Mouse (Mus musculus) v-Abl transformed pro-B cells (cell line): ENCODE results near the gene Mtg1.

ENCODE experiments used
- in situ Hi-C, 2 experiments: fragments of 400-800 bp; cut with MboI; formaldehyde crosslinking; loops; one replicate each; pipeline ENCODE4 v1.15.1; 2025; ENCODE audit not compliant: unreplicated experiment in 2 of 2

The Mtg1 gene

DNA sequence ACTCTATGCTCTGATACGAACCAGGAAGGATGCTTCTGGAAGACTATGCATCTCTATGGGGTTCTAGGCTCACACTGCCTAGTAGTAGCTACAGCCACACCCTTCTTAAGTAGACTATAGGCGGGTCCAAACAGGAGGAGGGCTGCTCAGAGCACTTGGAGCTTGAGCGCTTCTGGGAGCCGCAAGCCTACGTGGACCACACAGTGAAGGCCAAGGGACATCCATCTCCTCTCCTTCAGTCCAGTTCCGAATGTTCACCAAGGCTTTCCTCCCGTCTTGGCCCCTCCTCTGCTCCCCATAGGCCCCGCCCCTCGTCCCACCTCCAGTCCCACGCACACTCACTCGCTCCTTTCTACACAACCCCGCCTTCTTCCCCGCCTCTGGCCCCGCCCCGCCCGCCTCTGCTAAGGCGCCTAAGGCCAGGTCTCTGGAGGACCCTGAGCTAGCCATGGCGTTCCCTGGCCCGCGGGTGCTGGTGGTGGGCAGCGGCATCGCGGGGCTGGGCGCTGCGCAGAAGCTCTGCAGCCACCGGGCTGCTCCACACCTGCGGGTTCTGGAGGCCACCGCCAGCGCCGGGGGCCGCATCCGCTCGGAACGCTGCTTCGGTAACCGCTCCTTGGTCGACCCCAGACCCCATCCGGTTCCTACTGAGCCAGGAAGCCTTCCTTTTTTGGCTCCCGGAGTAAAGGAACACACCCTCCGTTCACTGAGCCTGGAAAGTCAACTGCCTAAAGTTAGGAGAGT lies 11.9 kb upstream of the Mtg1 start:
- in situ Hi-C loops = loop anchor here in 1 of 2 experiments (25.0 kb wide), 2 partner anchors 738 to 1937 kb away; partner anchors contain the start of genes Inpp5a and Mob2

DNA sequence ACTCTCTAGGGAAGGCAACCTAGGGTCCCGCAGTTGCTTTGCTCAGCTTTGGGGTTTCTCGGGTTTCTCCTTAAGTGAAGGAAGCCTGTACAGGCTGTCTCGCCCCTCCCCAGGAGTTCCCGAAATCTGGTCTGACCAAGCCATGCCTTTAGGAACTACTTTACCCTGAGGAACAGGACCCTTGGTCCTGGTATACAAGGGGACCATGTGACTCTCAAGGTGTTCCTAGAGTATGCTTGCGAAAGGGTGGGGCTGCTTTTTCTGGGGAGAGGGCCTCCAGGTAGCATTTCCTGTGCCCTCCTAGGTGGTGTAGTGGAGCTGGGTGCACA lies 11.4 kb upstream of the Mtg1 start:
- in situ Hi-C loops = loop anchor here in 1 of 2 experiments (25.0 kb wide), 2 partner anchors 739 to 1936 kb away; partner anchors contain the start of genes Inpp5a and Mob2

DNA sequence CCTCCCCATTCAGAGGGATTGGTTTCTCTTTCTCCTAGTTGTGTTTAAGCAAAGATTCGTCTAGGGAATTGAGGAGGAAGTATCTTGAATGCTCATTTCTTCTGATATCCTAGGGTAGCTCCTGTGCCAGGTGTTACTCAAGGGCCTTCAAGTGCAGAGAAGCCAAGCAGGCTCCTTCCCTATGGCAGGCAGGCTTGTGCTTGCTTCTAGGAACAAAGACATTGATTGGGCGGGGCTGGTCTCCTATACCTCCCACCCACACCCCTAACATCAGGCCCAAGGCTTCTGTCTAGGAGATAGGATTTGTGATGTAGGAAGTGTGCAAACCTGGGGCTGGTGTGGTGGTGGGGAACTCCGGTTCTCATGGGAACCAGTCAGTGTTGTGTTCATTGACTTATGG lies 10.4 kb upstream of the Mtg1 start:
- in situ Hi-C loops = loop anchor here in 1 of 2 experiments (25.0 kb wide), 2 partner anchors 740 to 1935 kb away; partner anchors contain the start of genes Inpp5a and Mob2

DNA sequence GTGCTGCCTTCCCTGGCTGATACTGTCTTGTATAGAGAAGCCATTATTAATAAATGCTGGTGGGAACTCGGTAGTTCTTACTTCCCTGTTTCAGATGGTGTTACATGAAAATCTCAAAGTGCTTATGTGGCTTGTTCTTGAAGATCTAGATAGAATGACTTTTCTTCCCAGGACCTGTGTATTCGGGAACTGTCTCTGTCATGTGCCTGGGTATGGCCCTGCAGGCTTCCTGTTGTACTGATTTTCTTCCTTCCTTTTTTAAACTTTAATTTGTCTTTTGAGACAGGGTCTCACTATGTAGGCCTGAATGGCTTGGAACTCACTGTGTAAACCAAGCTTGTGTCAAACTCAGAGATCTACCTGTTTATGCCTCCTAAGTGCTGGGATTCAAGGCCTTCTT lies 9.5 kb upstream of the Mtg1 start:
- in situ Hi-C loops = loop anchor here in 1 of 2 experiments (25.0 kb wide), 2 partner anchors 741 to 1934 kb away; partner anchors contain the start of genes Inpp5a and Mob2

DNA sequence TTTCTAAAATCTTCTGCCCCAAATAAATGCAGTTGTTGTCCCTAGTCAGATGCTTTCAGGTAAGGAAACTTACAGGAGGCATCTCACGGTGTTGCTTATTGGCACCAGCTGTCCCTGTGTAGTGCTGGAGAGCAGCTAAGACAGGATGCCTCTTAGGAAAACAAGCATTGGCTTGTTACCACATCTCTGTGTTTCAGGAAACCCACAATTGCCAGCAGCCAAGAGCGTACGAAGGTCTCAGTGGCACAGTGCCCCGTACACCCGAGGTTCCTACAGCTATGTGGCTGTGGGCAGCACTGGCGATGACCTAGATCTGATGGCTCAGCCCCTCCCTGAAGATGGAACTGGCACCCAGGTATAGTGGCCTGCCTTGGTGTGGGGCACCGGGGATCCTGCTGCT lies 5.2 kb upstream of the Mtg1 start:
- in situ Hi-C loops = loop anchor here in 1 of 2 experiments (25.0 kb wide), 2 partner anchors 745 to 1930 kb away; partner anchors contain the start of genes Inpp5a and Mob2

DNA sequence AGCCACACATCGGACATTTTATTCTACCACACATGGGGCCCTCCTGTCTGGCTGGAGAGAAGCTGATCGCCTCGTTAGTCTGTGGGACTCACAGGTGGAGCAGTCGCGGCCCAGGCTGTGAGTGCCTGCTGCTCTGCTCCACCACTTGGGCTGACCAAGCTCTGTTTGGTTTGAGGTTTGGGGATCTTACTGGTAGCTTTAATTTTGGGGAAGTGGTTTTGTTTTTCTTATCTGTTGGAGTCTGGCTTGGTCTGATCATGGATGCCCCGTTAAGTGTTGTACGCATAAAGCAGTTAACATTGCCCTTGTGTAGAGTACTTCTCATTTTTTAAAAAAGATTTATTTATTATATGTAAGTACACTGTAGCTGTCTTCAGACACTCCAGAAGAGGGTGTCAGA lies 3.3 kb upstream of the Mtg1 start:
- in situ Hi-C loops = loop anchor here in 1 of 2 experiments (25.0 kb wide), 2 partner anchors 747 to 1928 kb away; partner anchors contain the start of genes Inpp5a and Mob2

DNA sequence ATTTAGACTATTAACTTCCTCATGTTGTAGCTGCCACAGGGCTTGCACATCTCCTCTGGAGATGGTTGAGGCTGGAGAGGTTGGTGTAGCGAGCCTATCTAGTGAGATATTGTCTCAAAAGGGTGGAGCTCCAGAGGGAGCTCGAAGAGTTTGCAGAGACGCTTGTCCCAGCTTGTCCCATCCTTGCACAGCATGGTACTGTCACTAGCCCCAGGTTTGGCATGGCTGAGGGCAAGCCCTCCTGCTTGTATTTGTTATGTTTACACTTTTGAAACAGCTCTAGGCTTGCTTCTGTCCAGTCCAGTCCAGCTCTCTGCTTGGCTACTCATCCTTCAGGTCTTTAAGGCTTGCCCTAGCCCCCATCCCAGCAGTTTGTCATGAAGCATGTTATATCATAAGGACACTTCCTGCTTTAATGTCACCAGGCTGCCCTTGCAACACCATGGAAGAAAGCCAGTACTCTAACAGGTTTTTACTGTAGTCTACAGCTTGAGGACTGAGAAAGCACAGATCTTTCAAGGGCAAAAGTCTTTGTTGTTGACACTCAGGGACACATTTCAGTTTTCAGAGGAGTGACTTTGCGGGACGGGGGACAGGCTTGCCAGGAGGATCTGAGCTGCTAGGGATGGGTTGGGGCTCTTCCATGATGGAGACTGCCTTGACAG lies 2.1 kb upstream of the Mtg1 start:
- in situ Hi-C loops = loop anchor here in 1 of 2 experiments (25.0 kb wide), 2 partner anchors 748 to 1927 kb away; partner anchors contain the start of genes Inpp5a and Mob2

DNA sequence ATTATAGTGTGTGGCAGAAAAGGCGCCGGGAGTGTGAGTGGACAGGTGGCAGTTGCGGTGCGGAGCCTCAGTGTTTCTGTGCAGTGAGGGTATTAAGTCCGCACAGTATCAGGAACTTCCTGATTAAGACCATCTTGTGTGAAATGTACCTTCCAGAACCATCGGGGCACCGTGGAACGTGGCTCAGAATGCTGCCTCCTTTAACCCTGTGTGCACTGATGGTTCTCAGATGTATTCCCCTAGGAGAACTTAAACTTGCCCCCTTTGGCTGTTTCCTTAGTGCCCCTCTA lies 602 bp downstream of the Mtg1 start:
- in situ Hi-C loops = loop anchor here in 1 of 2 experiments (25.0 kb wide), 2 partner anchors 751 to 1924 kb away; partner anchors contain the start of genes Inpp5a and Mob2

DNA sequence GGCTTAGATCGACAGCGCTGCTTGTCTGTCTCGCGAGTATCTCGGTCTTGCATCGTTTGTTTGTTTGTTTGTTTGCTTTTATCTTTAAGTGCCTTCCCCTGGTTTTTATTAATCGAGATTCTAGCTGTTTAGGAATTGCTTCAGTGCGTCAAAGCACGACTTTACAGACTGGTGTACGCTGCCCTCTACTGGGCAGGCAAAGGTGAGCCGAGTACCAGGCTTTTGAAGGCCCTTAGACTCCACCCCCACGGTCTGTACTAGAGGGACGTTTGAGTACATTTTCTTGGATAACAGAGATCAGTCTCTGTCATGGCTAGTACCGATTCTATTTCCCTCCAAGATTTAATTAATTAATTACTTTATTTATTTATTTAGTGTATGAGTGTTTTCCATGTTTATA lies 4.0 kb downstream of the Mtg1 start:
- in situ Hi-C loops = loop anchor here (5.0 to 25.0 kb wide), 4 partner anchors 59 to 1921 kb away; partner anchors contain the start of genes Caly (in 2 of the 2), Inpp5a (in 1 of the 2) and Mob2 (in 1 of the 2)

DNA sequence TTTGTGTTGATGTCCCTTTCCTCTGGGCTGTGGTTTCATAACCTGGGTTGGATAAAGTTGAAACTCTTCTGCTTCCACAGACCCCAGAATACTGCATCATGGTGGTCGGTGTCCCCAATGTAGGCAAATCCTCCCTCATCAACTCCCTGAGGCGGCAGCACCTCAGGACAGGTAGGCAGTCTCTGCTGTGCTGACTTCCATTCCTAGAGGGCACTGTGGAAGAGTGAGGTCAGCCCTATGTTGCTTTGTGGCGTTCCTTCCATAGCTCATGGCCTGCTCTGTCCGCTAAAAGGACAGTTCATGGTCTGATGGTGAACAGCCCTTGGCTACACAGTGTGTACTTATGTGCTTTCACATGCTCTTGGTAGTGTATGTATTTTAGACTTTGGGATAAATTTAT lies 7.2 kb downstream of the Mtg1 start:
- in situ Hi-C loops = loop anchor here (5.0 to 25.0 kb wide), 4 partner anchors 62 to 1918 kb away; partner anchors contain the start of genes Caly (in 2 of the 2), Inpp5a (in 1 of the 2) and Mob2 (in 1 of the 2)

DNA sequence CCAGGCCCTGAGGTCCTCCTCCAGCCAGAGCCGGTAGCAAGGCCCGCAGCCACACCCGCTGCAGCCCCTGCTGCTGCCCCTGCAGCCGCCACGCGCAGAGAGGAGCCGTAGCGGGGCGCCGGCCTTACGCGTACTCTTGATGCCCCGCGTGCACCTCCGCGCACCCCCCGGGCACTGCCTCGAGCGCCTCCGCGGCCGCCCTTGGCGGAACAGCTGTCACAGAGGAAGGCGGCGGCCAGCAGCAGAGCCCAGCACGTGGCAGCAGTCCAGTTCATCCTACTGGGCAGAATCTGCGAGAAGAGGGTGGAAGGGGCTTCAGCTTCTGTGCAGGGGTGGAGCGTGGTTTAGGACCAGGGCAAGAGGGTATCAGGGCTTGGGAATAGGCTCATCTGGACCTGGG lies 16.0 kb downstream of the Mtg1 start:
- in situ Hi-C loops = loop anchor here (10.0 to 25.0 kb wide), 2 partner anchors 179 to 634 kb away; partner anchors contain the start of genes 6430531B16Rik (in 1 of the 2) and Syce1 (in 1 of the 2)

DNA sequence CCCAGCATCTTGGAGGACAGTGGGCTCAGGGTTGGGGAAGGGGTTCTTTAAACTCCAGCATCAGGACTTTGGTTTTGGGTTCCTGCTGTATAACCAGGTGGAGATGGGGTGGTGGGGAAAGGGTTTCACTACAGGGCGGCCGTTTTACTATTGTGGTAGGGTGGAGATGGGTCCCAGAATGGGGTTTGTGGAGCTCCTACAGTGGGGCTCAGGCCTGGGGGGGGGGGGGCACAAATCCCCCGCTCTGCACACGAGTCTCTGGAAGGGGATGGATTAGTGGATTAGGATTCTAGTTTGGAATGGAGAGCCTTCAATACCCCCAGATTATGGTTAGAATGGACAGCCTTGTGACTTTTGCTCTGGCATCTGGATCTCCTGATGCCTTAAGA lies 16.5 kb downstream of the Mtg1 start:
- in situ Hi-C loops = loop anchor here (10.0 to 25.0 kb wide), 2 partner anchors 179 to 633 kb away; partner anchors contain the start of genes 6430531B16Rik (in 1 of the 2) and Syce1 (in 1 of the 2)

DNA sequence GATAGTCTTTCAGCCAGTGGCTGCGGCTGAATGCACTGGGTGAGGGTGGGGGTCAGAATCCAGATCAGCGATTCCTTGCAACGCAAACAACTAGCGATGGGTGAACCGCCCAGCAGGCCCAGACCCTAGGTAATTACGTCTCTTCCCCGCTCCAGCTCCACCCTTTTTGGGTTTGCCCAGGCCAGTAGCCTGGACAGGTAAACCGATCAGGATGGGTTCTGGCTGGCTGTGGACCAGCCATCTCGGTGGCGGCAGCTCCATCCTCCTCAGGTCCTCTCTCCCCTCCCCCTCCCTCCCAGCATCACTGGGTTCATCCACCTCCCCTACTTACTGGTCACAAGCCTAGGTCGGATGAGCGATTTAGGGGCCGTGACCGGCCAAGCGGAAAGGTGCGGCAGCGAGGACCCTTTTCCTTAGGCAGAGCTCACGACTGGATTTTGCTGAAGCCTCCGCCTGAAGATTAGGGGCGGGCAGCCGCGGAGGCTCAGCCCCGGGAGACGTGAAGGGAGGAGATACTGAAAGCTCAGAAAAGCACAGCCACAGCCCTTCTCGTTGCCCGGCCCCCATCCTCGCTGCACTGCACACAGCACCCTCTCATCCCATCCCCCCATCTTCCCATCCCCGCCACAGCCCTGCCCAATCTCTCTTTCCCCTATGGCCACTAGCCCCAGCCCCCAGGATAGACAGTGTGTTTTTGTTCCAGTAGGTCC lies 17.0 kb downstream of the Mtg1 start, which contains the start of gene Sprn:
TSS of gene Sprn (minus strand) at position 660 of the 710 bp plus-strand sequence.
- in situ Hi-C loops = loop anchor here (10.0 to 25.0 kb wide), 2 partner anchors 180 to 633 kb away; partner anchors contain the start of genes 6430531B16Rik (in 1 of the 2) and Syce1 (in 1 of the 2)

DNA sequence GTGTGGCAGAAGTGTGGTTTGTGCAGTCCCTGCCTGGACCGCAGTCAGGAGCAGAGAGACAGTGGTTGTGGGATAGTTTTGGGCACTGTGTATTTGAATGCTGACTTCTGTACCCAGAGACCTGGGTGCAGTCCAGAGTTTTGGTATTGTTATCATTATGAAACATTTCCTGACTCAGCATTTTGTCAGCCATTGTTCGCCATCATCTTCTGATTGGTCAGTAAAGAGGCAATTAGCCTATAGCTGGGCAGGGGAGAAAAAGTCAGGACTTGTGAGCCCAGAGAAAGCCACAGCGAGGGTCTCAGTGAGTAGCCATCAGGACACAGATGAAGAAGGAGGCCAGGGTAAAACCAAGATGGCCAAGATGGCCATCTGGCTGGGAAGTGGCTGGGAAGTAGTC lies 23.0 kb downstream of the Mtg1 start:
- in situ Hi-C loops = loop anchor here in 1 of 2 experiments (25.0 kb wide), 1 partner anchor 627 kb away; the partner anchor contains the start of gene Syce1

DNA sequence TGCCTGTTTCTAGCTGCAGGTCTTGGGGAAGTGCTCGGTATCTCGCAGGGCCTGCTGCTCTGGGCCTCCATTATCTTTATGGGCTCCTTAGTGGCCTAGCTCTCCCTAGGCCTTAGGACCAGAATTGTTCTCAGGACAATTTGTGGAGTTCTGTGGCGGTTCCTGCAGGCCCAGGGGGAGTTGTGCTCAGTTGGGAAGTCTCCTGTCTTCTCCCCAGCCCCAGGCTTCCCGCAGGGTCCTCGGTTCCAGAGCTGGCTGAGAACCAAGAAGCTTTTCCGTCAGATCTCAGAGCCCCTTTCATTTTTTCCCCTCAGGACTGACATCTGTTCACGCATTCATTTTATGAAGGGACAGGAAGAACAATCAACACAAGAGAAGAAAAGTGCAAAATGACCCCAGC lies 27.3 kb downstream of the Mtg1 start, which contains the start of gene Olfr522:
TSS of gene Olfr522 (minus strand) at position 101 of the 400 bp plus-strand sequence.
- in situ Hi-C loops = loop anchor here in 1 of 2 experiments (25.0 kb wide), 1 partner anchor 623 kb away; the partner anchor contains the start of gene Syce1

DNA sequence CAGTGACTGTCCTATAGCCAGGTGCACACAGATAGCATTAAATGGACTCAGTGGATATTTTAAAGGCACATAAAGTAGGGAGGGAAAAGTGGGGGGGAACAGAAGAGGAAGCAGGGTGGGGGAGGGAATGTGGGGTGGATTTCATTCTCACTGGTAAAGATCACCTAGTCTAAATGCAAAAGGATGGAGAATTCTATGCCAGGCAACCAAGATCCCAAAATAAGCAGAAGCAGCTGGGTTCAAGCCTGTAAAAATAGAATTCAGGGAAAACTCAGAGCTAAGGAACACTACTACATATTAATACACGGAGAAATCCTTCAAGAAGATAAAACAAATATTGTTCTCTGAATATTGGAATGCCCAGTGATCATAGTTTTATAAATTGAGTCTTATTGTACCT lies 30.6 kb downstream of the Mtg1 start:
- in situ Hi-C loops = loop anchor here in 1 of 2 experiments (25.0 kb wide), 1 partner anchor 619 kb away; the partner anchor contains the start of gene Syce1

DNA sequence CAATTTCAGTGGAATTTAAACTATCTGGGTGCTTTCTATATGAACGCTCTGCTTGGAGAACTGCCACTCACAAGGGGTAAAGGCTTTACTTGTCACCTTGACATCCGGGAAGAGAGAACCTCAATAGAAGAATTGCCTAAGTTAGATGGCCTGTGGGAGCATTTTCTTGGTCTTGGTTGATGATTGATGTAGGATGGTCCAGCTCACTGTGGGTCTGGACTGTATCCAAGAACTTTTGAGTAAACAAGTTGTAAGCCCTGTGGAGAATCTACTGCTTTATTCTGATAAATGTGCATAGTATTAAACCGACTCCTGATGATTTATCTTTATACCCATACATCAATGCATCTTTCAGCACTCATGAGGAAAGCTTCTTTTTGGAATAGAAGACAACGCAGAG lies 32.0 kb downstream of the Mtg1 start:
- in situ Hi-C loops = loop anchor here in 1 of 2 experiments (25.0 kb wide), 1 partner anchor 618 kb away; the partner anchor contains the start of gene Syce1

DNA sequence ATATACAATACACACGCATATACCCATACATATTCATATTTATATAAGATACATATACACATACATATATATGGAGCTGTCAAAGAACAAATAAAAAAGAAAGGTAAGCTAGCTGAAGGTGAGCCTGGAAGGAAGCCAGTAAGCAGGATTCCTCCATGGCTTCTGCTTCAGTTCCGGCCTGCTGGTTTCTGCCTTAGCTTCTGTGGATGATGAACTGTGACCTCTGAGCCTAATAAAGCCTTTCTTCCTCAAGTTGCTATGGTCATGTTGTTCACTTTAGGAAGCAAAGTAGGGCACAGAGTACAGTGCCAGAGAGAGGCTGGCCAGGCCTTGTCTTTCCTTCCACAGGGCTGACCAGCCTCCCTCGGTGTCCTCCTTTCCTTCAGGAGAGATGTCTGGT lies 33.5 kb downstream of the Mtg1 start:
- in situ Hi-C loops = loop anchor here in 1 of 2 experiments (25.0 kb wide), 1 partner anchor 616 kb away; the partner anchor contains the start of gene Syce1

DNA sequence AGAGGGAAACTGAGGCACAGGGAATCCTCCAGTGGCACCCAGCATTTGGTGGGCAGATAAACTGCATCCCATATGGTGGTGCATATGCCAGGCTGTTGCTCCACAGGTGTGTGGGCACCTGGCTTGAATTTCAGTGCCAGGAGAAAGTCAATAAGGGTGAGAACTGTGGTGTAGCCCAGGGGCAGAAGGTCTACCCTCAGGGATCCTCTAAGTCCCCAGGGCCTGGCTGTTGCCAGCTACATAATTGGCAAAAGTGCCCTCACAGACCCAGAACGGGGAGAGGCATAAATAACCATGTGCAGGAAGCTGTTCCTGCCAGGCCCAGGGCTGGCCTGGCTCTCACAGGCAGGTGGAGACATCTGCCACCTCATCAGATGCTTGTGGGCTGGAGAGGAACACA lies 35.6 kb downstream of the Mtg1 start, which contains the start of gene Olfr523:
TSS of gene Olfr523 (plus strand) at position 282 of the 400 bp plus-strand sequence.
- in situ Hi-C loops = loop anchor here in 1 of 2 experiments (25.0 kb wide), 1 partner anchor 614 kb away; the partner anchor contains the start of gene Syce1
